Mouse (Mus musculus): ENCODE data around the gene Syvn1.
A peak's percentile ranks its signal among the peaks of the same experiment; 100 is the strongest.

GRCm38 (mm10) chr19:6057313-6058096 lies 11.1 kb downstream of the Syvn1 start, which contains the start of the genes Mrpl49 and Fau:
- TF ChIP-seq CTCF (IDR thresholded peaks at IDR 0.05; ENCODE audit: insufficient read depth, low read depth, low read length) (no peak), POLR2A (IDR thresholded peaks at IDR 0.05; ENCODE audit: insufficient read depth, low read depth, low read length) (peak; percentile 93)

Measured in olfactory bulb, adult 2 months (tissue).